10 mouse cellular contexts compared by ENCODE assay signal in the genomic region with DNA sequence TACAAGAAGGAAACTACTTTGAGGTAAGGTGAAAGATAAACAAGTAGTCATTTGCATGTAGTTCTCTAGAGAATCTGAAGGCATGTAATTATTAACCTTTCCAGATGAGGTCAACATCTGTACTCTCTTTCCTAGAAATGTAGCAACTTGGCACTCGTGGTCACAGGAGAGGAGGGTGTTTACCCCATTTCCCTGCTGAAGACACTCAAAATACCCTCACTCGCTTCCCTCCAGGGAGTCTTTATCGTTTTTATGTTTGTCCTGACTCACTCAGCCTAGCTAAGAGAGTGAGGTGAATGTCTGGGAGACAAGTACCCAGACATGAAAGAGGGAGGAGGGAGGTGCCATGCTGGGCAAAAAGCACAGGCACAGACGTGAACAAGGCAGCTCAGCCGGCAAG.
DNase-seq lines count a peak whose midpoint lies in the region; ATAC-seq and TF ChIP-seq lines count a peak whose summit lies in the region.
"Had no signal": no experiment of that assay in that cellular context is flagged by ENCODE, and none has a peak within 500 bp of the region (broad histone marks: within the 10 kb centered on the region; RNA-seq: fewer than 3 reads in every experiment).

No protein-coding gene starts in this region.

- H3K4me3 ChIP-seq in heart, embryonic 14.5 days (ENCODE audit: control insufficient read depth in 1 of 2, insufficient read depth in 1 of 2, low read depth in 1 of 2, low read length in 2 of 2), result no peak overlapping the region
- no peak overlapping the region for H3K4me3 ChIP-seq in midbrain, embryonic 13.5 days (replicated peaks)
- no peak overlapping the region for H3K4me3 ChIP-seq in midbrain, embryonic 11.5 days (ENCODE audit: low read depth, low read length)
- no peak overlapping the region for H3K4me3 ChIP-seq in kidney, postnatal 0 days (replicated peaks; ENCODE audit: low read depth, low read length)
- H3K4me3 ChIP-seq in stomach, postnatal 0 days (ENCODE audit: low read depth, low read length), result no peak overlapping the region

- no peak for ATAC-seq in heart, embryonic 14.5 days (ENCODE audit: insufficient number of reproducible peaks, insufficient read depth, low FRiP score, low read depth)
- ATAC-seq in midbrain, embryonic 13.5 days, result no peak
- ATAC-seq in midbrain, embryonic 11.5 days (ENCODE audit: low FRiP score), result no peak
- no peak for ATAC-seq in kidney, postnatal 0 days (replicated peaks; ENCODE audit: low FRiP score, low read depth)
- peak; percentile 43 for ATAC-seq in stomach, postnatal 0 days (ENCODE audit: low FRiP score, low TSS enrichment)
- ATAC-seq: hindbrain, postnatal 0 days had no signal

- peaks cover 42 to 93% of the 10 kb centered on the region in 2 experiments for H3K4me1 ChIP-seq in heart, embryonic 14.5 days (ENCODE audit: control insufficient read depth in 2 of 2, insufficient read depth in 2 of 2, low read length in 2 of 2)
- peaks cover 24% of the 10 kb centered on the region for H3K4me1 ChIP-seq in midbrain, embryonic 13.5 days (replicated peaks)
- peaks cover 9% of the 10 kb centered on the region for H3K4me1 ChIP-seq in midbrain, embryonic 11.5 days (ENCODE audit: control insufficient read depth, insufficient read depth, low read length)
- H3K4me1 ChIP-seq in kidney, postnatal 0 days (replicated peaks; ENCODE audit: insufficient read depth, low read length), result peaks cover 6% of the 10 kb centered on the region
- peaks cover 5% of the 10 kb centered on the region for H3K4me1 ChIP-seq in stomach, postnatal 0 days (replicated peaks; ENCODE audit: control insufficient read depth, insufficient read depth)

- intact Hi-C loops in heart, postnatal 25 days (cut with DNase I), result no loop called here

- H3K27ac ChIP-seq in heart, embryonic 14.5 days (replicated peaks in 1 of 2; ENCODE audit: control insufficient read depth in 1 of 2, insufficient read depth in 1 of 2, low read depth in 2 of 2, low read length in 2 of 2), result peak overlapping the region; percentile 96 to 97
- H3K27ac ChIP-seq in midbrain, embryonic 13.5 days, result 0 out of 2 replicates have a peak overlapping the region, but pooled peaks have one; percentile 17
- no peak overlapping the region for H3K27ac ChIP-seq in midbrain, embryonic 11.5 days (ENCODE audit: low read depth, low read length)
- peak overlapping the region; percentile 5; the same call in 1 of the 2 replicates for H3K27ac ChIP-seq in kidney, postnatal 0 days
- peak overlapping the region; percentile 63 for H3K27ac ChIP-seq in stomach, postnatal 0 days (replicated peaks)
- H3K27ac ChIP-seq: hindbrain, postnatal 0 days had no signal

- no peaks in the 10 kb centered on the region for H3K9me3 ChIP-seq in heart, embryonic 14.5 days (ENCODE audit: control insufficient read depth, low read length)
- H3K9me3 ChIP-seq in midbrain, embryonic 13.5 days, result no peaks in the 10 kb centered on the region
- H3K9me3 ChIP-seq in midbrain, embryonic 11.5 days (ENCODE audit: control insufficient read depth, low read length), result no peaks in the 10 kb centered on the region
- no peaks in the 10 kb centered on the region for H3K9me3 ChIP-seq in kidney, postnatal 0 days (replicated peaks; ENCODE audit: low read length)
- no peaks in the 10 kb centered on the region for H3K9me3 ChIP-seq in stomach, postnatal 0 days (ENCODE audit: control insufficient read depth, low read length)

- peak overlapping the region; percentile 63 for H3K9ac ChIP-seq in heart, embryonic 14.5 days (ENCODE audit: low read length)
- H3K9ac ChIP-seq in midbrain, embryonic 13.5 days (replicated peaks), result no peak overlapping the region
- H3K9ac ChIP-seq in midbrain, embryonic 11.5 days (ENCODE audit: low read length), result no peak overlapping the region
- no peak overlapping the region for H3K9ac ChIP-seq in kidney, postnatal 0 days (ENCODE audit: low read depth, low read length)
- no peak overlapping the region; the same call in 1 of the 2 replicates for H3K9ac ChIP-seq in stomach, postnatal 0 days (ENCODE audit: low read length)

- no peak for TF ChIP-seq CTCF in kidney, postnatal 0 days (IDR thresholded peaks at IDR 0.05; ENCODE audit: low read depth)
- no peak for TF ChIP-seq CTCF in stomach, postnatal 0 days (IDR thresholded peaks at IDR 0.05; ENCODE audit: low read depth)

- WGBS in heart, embryonic 14.5 days, result 28% methylated on average over 5 of the region's 5 CpGs
- WGBS in midbrain, embryonic 13.5 days, result 29% methylated on average over 5 of the region's 5 CpGs
- 41% methylated on average over 5 of the region's 5 CpGs for WGBS in midbrain, embryonic 11.5 days
- WGBS in kidney, postnatal 0 days, result 18% methylated on average over 5 of the region's 5 CpGs
- WGBS in stomach, postnatal 0 days, result 11% methylated on average over 5 of the region's 5 CpGs

- TF ChIP-seq EP300 in stomach, postnatal 0 days (optimal IDR thresholded peaks at IDR 0.05), result no peak

- no peak overlapping the region for H3K4me2 ChIP-seq in heart, embryonic 14.5 days (ENCODE audit: low read length)
- H3K4me2 ChIP-seq in midbrain, embryonic 13.5 days (replicated peaks), result no peak overlapping the region
- H3K4me2 ChIP-seq in midbrain, embryonic 11.5 days, result no peak overlapping the region
- H3K4me2 ChIP-seq in kidney, postnatal 0 days (ENCODE audit: low read length), result no peak overlapping the region
- H3K4me2 ChIP-seq in stomach, postnatal 0 days (replicated peaks; ENCODE audit: low read depth), result no peak overlapping the region

- no peaks in the 10 kb centered on the region for H3K27me3 ChIP-seq in heart, embryonic 14.5 days (ENCODE audit: control insufficient read depth, insufficient read depth, low read length)
- no peaks in the 10 kb centered on the region for H3K27me3 ChIP-seq in midbrain, embryonic 13.5 days
- no peaks in the 10 kb centered on the region for H3K27me3 ChIP-seq in midbrain, embryonic 11.5 days (ENCODE audit: control insufficient read depth, insufficient read depth, low read length)
- H3K27me3 ChIP-seq in kidney, postnatal 0 days (ENCODE audit: insufficient read depth, low read length), result no peaks in the 10 kb centered on the region
- no peaks in the 10 kb centered on the region for H3K27me3 ChIP-seq in stomach, postnatal 0 days (ENCODE audit: control insufficient read depth, insufficient read depth, low read length)

- no peak for DNase-seq in heart, postnatal 25 days (ENCODE audit: low spot score)
- DNase-seq in midbrain, embryonic 11.5 days (ENCODE audit: low spot score, missing footprints), result no peak
- peak; percentile 60 for DNase-seq in kidney, postnatal 0 days (ENCODE audit: low spot score)
- no peak for DNase-seq in stomach, postnatal 0 days (ENCODE audit: low spot score)
- no peak for DNase-seq in cerebellum, adult 9-11 months
- DNase-seq in gastrocnemius, postnatal 10 days, result no peak
- DNase-seq: lung, postnatal 14 days had no signal

- H3K36me3 ChIP-seq in heart, embryonic 14.5 days (ENCODE audit: control insufficient read depth, insufficient read depth, low read length), result peaks cover 55% of the 10 kb centered on the region
- 0 out of 2 replicates have a peak, but pooled peaks cover 5% of the 10 kb centered on the region for H3K36me3 ChIP-seq in midbrain, embryonic 13.5 days
- no peaks in the 10 kb centered on the region for H3K36me3 ChIP-seq in midbrain, embryonic 11.5 days (ENCODE audit: control insufficient read depth, insufficient read depth, low read length)
- H3K36me3 ChIP-seq in kidney, postnatal 0 days (ENCODE audit: insufficient read depth, low read length), result no peaks in the 10 kb centered on the region
- no peaks in the 10 kb centered on the region for H3K36me3 ChIP-seq in stomach, postnatal 0 days (ENCODE audit: control insufficient read depth, insufficient read depth, low read length)
